Mouse (Mus musculus) embryonic fibroblast, embryonic 13.5 days (primary cell): ENCODE measurements at regions not wholly inside any gene's neighbourhood (a gene's known extent, or its start where the extent isn't known, plus 50 kb on each side); places are given as distances from the start of the nearest gene placed in this dataset.

Experiments
- CTCF ChIP-seq: IDR thresholded peaks from 2 replicates; pipeline ENCODE4 v1.5.1; 2011; ENCODE audit warnings: mild to moderate bottlenecking, control low read depth, low read length, moderate library complexity, borderline replicate concordance; ENCODE audit not compliant: insufficient read depth
- POLR2A ChIP-seq: IDR thresholded peaks from 2 replicates; pipeline ENCODE4 v1.6.1; 2011; ENCODE audit warnings: low read depth, mild to moderate bottlenecking, control low read depth, low read length, moderate library complexity

DNA sequence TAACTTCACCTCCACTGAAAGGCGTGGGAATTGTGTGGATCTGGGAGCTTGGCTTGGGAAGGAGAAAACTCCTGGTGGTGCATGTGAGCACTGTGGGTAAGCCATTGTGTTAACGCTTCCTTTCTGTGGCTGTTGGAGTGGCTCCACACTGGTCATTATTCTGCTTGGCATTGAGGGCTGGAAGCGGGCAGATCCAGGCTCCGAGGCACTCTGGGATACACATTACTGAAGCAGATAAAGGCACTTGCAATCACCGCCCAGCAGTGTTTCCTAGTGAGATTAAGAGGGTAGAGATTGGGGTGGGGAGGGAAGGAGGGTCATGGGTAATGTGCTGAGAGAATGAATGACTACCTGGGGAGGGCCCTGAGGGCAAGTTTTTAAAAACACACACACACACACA, 143.3 kb downstream of the 1500009L16Rik start:
- TF ChIP-seq POLR2A (no peak), CTCF (no peak)
